Mouse (Mus musculus): ENCODE measurements around the gene Cfap46. TPM values are rescaled to one million over a fixed set of nuclear protein-coding genes. Genes with fewer than 3 reads are reported as not detected.
"Not testable (repeated sequence)": the region's sequence is repeated elsewhere in the genome, so short reads cannot be mapped to it uniquely, and the experiment has no call there.

Gene Cfap46
- polyA plus RNA-seq, 1 experiment from 2014 or later: not detected

DNA sequence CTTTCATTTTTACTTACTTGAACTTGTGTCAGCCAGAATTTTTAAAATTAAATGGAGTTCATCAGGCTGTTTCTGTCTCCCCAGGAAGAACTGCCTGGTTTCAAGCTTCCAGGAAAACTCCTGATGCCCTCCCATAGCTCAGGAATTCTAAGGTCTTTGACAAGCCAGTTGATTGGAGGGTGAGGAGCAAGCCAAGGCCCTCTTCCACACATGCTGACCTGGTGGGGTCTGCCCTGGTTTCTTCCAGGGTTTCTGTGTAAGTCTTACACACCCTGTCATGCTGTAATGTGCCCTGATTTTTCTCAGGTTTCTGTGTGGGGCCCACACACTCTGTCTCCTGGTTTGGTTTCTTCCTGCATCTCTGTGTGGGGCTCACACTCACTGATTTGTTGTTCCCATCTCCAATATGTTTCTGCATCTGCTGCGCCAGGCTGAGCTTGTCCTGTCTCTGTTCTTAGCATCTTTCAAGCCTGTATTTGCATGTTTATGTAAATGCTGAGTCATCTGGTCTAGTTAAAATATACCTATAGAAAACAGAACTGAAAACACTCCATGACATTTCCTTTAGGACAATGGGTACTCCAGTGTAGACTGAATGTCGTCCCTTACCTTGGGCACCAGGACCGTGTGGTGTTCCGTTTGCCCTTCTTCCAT, 9.2 kb upstream of the Cfap46 start:
- no peaks in the 10 kb centered on the region for H3K36me3 ChIP-seq (ENCODE audit: inconsistent target)
- no peak overlapping the region for H3K4me3 ChIP-seq (ENCODE audit: inconsistent target)
- 93% methylated on average over 4 of the region's 4 CpGs for WGBS (ENCODE audit: missing documents)
- no peaks in the 10 kb centered on the region for H3K79me2 ChIP-seq (ENCODE audit: inconsistent target)
- no peak overlapping the region for H3K27ac ChIP-seq

DNA sequence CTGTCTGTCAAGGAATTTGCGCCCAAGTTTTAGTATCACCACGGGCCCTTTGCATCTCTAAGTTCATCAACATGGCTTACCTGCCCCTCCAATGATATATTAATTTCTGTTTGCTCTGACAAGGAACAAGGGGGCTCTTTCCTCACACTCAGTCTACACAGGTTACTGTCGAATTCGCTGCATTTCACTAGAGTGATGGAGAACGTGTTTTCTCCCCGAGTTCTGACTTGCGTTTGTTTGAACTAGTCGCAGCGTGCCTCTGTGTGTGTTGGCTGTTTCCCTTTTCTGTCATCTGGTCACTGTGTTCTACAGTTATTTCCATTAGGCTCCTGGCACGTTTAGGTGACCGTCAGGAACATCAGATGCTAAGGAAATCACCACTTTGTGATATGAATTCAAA, 8.6 kb upstream of the Cfap46 start:
- Histone ChIP-seq H3K27ac (no peak overlapping the region), H3K79me2 (ENCODE audit: inconsistent target) (no peaks in the 10 kb centered on the region), H3K4me3 (ENCODE audit: inconsistent target) (no peak overlapping the region), H3K36me3 (ENCODE audit: inconsistent target) (no peaks in the 10 kb centered on the region)
- WGBS (ENCODE audit: missing documents): 89% methylated on average over 11 of the region's 11 CpGs

DNA sequence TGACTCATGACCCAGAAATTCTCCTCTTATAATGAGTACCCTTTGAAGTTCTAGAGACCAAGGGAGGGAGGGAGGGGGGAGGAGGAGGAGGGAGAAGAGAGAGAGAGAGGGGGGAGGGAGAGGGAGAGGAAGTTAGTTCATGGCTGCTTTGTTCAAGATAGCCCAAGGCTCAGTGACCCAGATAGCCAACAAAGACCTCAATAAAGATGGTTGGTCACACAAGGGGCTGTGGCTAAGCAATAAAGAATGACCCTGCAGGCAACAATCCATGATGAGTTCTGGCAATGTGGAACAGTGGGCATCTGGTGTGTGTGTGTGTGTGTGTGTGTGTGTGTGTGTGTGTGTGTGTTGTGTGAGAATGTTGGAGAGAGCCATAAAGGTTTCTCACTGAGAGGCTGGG, 1.7 kb upstream of the Cfap46 start:
- Histone ChIP-seq H3K4me3 (ENCODE audit: inconsistent target) (no peak overlapping the region), H3K79me2 (ENCODE audit: inconsistent target) (no peaks in the 10 kb centered on the region), H3K27ac (no peak overlapping the region)

DNA sequence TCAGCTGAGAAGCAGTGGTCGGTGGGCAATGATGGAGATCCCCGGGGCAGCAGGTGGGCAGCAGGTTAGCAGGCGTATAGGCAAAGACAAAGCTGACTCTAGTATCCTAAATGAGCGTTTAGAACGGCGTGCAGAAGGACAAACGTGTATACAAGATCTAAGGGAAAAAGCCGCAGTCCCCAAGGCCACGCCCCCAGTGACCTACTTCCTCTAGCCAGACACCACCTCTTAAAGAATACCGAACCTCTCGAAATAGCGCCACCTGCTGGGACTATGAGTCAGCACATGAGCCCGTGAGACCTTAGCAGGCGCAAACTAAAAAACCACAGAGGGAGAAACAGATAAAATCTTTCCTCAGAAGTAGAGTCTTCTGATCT, 924 bp upstream of the Cfap46 start:
- no peak overlapping the region for H3K27ac ChIP-seq
- peak overlapping the region; percentile 19; the same call in 1 of the 2 replicates for H3K4me3 ChIP-seq (ENCODE audit: inconsistent target)
- no peaks in the 10 kb centered on the region for H3K36me3 ChIP-seq (ENCODE audit: inconsistent target)
- under 1% methylated on average over 14 of the region's 14 CpGs for WGBS (ENCODE audit: missing documents)
- no peaks in the 10 kb centered on the region for H3K79me2 ChIP-seq (ENCODE audit: inconsistent target)

More for the DNA sequence above, 1.7 kb upstream of the Cfap46 start:
- no peaks in the 10 kb centered on the region for H3K36me3 ChIP-seq (ENCODE audit: inconsistent target)

DNA sequence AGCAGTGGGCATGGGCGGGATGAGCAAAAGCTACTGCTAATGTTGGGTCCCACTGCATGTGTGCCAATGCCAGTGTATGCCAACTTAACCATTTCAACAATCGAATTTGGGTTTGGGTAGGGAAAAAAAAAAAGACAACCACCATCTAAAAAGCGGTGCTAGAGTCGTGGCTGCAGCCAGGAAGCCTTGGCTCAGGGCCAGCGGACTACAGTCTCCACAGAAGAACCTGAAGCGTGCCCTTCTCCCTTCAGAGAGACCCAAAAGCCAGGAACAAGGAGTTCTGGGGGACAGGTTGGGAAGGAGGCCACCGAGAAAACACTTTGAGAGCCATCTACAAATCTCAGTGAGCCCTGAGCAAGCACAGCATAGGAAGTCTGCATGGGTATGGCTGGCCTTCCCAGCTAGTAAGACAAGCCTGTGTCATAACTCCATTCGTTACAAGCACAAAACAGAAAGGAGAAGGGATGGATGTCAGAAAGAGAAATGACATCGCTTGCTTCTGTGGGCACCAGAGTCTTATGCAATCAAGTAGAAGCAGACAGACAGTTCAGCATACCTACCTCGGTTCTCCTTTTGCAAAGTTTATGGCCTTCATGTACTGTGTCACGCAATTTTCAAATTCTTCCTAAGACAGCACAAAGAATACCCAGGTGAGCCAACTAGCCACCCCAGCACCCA, 1.6 kb downstream of the Cfap46 start:
- Histone ChIP-seq H3K36me3 (ENCODE audit: inconsistent target) (no peaks in the 10 kb centered on the region), H3K4me3 (ENCODE audit: inconsistent target) (no peak overlapping the region), H3K27ac (no peak overlapping the region), H3K79me2 (ENCODE audit: inconsistent target) (no peaks in the 10 kb centered on the region)
- 43% methylated on average over 11 of the region's 11 CpGs for WGBS (ENCODE audit: missing documents)

DNA sequence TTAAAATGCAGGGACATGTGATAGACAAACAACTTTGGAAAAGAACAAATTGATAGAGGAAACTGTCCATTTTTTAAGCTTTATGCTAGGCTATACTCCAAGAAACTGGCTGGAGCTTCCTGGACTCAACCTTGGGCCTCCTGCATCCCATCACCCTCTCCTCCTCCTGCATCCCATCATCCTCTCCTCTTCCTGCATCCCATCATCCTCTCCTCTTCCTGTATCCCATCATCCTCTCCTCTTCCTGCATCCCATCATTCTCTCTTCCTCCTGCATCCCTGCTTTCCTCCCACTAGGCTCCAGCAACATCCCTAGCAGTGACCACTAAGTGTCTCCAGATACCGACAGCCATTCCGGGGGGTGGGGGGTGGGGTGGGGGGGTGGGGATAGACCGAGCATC, 7.2 kb downstream of the Cfap46 start:
- Histone ChIP-seq H3K4me3 (ENCODE audit: inconsistent target) (no peak overlapping the region), H3K36me3 (ENCODE audit: inconsistent target) (no peaks in the 10 kb centered on the region), H3K27ac (no peak overlapping the region), H3K79me2 (ENCODE audit: inconsistent target) (no peaks in the 10 kb centered on the region)
- WGBS (ENCODE audit: missing documents): 79% methylated on average over 3 of the region's 3 CpGs

DNA sequence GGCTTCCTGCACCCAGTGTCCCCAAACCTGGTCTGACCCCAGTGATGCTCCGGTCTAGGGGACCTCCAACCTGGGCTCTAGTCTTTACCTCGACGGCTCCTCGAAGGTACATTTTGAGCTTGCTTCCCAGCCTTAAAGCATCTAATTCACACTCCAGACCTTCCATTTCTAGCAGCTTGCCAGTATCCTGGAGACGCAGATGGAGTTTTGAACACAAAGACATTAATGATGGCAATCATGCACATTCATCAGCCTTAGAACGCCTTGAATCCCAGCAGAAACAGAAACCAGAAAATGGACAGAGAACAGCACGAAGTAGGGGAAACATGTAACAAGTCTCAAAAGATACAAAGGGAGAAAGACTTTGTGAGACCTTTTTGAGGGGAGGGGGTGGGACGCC, 16.7 kb downstream of the Cfap46 start:
- 83% methylated on average over 8 of the region's 8 CpGs for WGBS (ENCODE audit: missing documents)
- Histone ChIP-seq H3K79me2 (ENCODE audit: inconsistent target) (no peaks in the 10 kb centered on the region), H3K4me3 (ENCODE audit: inconsistent target) (no peak overlapping the region), H3K36me3 (ENCODE audit: inconsistent target) (no peaks in the 10 kb centered on the region), H3K27ac (no peak overlapping the region)

DNA sequence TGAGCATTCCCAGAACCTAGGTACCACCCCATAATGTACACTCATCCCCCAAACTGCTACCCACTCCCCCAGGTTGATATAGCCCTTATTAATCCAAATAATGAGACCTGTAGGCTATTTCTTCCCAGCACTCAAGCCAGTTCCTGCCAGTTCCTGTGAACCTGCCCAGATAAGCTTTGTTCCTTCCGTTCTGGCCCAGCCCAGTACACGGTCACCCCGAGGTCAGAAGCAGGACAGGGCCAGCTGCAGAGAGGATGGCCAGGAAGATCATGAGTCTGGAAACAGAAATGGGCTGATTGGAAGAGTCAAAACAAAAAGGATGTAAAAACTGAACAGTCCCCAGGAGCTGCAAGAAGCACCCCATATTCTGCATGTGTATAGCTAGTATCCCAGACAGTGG, 20.3 kb downstream of the Cfap46 start:
- H3K79me2 ChIP-seq (ENCODE audit: inconsistent target): no peaks in the 10 kb centered on the region
- 34% methylated on average over 3 of the region's 3 CpGs for WGBS (ENCODE audit: missing documents)
- no peak overlapping the region for H3K4me3 ChIP-seq (ENCODE audit: inconsistent target)
- H3K27ac ChIP-seq: no peak overlapping the region
- no peaks in the 10 kb centered on the region for H3K36me3 ChIP-seq (ENCODE audit: inconsistent target)

DNA sequence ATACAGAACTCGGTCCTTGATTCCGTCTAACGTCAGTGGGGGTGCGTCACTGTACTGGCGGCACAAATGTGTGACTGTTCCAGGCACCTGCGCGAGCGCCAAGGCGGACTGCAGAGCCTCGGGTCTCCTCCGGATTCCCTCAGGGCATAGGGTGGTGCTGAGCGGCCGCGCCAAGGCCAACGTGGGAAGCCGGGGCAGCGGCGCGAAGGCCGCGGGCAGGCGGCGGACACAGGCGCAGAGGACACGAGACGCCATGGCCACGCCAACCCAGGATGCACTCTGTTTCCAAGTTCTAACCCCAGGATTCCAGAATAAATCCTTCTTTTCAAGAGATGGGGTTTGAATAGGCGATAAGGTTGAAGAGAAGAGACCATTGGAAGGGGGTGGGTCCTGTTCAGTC, 23.7 kb downstream of the Cfap46 start:
- not testable (repeated sequence) for H3K36me3 ChIP-seq (ENCODE audit: inconsistent target); H3K27ac ChIP-seq; H3K4me3 ChIP-seq (ENCODE audit: inconsistent target); H3K79me2 ChIP-seq (ENCODE audit: inconsistent target)
- 62% methylated on average over 2 of the region's 28 CpGs for WGBS (ENCODE audit: missing documents)

DNA sequence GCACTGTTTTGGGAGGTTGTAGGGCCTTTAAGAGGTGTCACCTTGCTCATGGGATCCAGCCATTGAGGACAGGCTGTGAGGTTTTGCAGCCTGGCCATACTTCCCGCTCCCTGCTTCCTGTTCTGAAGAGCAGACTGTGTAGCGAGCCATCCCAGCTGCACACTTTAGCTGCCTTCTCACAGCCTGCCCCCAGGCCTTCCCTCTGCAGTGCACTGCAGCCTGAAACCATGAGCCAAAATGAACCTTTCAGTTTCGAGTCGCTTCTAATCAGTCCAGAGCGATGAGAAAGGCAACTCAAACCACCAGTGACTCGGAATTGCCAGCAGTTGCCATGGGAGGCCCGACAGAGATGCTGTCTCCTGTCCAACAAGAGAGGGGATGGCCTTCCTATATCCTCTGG, 33.9 kb downstream of the Cfap46 start:
- H3K4me3 ChIP-seq (ENCODE audit: inconsistent target): no peak overlapping the region
- no peak overlapping the region for H3K27ac ChIP-seq
- WGBS (ENCODE audit: missing documents): 66% methylated on average over 7 of the region's 7 CpGs
- H3K79me2 ChIP-seq (ENCODE audit: inconsistent target): no peaks in the 10 kb centered on the region
- H3K36me3 ChIP-seq (ENCODE audit: inconsistent target): no peaks in the 10 kb centered on the region

DNA sequence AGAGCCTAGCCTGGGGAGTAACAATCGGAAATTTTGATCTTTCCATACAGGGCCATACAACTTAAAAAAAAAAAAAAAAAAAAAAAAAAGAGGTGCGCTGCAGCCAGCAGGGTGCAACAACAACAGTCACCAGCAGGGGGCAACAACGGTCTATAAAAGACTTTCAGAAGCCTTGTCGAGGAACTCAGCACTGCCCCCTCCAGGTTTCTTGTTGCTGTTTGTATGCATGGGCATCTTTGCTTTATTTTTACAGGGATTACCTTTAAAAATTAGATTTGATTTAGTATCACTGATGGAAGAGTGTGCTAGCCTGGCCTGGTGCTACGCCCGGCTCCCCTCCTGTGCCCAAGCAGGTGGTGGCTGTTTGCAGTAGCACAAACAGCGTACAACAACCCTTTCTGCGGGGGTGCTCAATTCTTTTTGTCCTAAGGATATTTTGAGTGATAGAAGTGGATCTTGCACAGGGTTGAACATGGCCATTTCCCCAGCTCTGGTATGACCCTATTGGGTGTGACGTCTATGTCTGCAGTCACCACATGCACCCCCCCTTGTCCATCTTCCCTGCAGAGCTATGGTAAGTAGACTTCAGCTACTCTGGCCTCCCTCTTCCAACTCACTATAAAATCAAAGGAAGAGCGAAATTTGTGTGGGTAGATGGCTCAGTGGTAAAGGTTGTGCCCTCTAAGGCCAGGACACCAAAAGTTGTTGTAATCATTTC, 35.4 kb downstream of the Cfap46 start:
- Histone ChIP-seq H3K36me3 (ENCODE audit: inconsistent target) (no peaks in the 10 kb centered on the region), H3K27ac (no peak overlapping the region), H3K79me2 (ENCODE audit: inconsistent target) (no peaks in the 10 kb centered on the region), H3K4me3 (ENCODE audit: inconsistent target) (no peak overlapping the region)
- 53% methylated on average over 10 of the region's 10 CpGs for WGBS (ENCODE audit: missing documents)

DNA sequence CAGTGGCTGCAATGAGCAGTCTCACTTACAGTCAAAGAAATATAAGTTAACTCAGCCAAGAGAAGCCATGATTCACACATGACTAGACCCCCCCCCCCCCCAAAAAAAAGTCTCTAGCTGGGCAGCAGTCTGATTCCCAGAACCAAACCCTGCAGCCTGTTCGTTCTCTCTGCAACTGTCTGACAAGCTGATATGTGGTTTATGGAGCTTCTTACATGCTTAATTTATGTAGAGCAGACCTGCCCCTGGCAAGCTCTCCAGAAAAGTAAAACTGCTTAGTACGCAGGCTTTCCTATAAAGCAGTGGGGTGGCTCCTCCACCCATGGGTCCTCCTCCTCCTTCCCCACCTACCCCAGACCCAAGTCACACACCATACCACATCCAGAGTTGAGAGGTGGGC, 50.2 kb downstream of the Cfap46 start:
- WGBS (ENCODE audit: missing documents): 78% methylated on average over 2 of the region's 2 CpGs
- Histone ChIP-seq H3K79me2 (ENCODE audit: inconsistent target) (no peaks in the 10 kb centered on the region), H3K36me3 (ENCODE audit: inconsistent target) (no peaks in the 10 kb centered on the region), H3K27ac (no peak overlapping the region), H3K4me3 (ENCODE audit: inconsistent target) (no peak overlapping the region)

DNA sequence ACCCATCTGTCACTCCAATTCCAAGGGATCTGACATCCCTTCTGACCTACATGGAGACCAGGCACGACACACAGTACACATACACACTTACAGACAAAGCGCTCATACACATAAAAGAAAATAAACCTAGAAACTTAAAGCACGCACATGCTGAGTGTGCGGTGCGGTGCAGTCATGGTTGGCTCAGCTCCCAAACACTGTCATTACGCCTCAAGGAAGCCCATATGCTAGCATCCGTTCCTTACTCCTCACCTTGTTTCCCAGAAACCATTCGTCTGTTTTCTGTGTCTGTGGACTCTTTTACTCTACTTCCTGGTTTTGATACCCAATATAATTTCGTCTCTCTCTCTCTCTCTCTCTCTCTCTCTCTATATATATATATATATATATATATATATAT, 58.5 kb downstream of the Cfap46 start:
- no peak overlapping the region for H3K4me3 ChIP-seq (ENCODE audit: inconsistent target)
- 65% methylated on average over 8 of the region's 9 CpGs for WGBS (ENCODE audit: missing documents)
- no peaks in the 10 kb centered on the region for H3K36me3 ChIP-seq (ENCODE audit: inconsistent target)
- H3K79me2 ChIP-seq (ENCODE audit: inconsistent target): no peaks in the 10 kb centered on the region
- no peak overlapping the region for H3K27ac ChIP-seq

DNA sequence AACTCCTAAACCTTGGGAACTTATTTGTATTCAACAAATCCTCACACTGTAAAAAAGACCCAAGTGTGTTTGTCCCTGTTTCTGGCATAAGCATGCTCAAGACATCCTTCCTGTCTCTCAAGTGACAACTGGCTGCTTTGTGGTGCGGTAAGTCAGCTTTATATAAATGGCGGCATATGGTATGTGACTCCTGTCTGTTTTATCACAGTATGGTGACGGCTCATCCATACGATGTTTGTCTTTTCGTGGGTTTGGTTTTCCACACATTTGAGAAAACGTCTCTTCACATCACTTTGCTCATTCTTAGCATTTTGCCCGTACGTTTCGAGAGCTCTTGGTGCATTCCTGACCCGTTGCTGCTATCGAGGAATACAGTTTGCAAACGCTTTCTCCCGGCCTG, 61.0 kb downstream of the Cfap46 start:
- 88% methylated on average over 13 of the region's 13 CpGs for WGBS (ENCODE audit: missing documents)

More for the DNA sequence above, 61.0 kb downstream of the Cfap46 start:
- Histone ChIP-seq H3K27ac (no peak overlapping the region), H3K79me2 (ENCODE audit: inconsistent target) (no peaks in the 10 kb centered on the region), H3K36me3 (ENCODE audit: inconsistent target) (no peaks in the 10 kb centered on the region), H3K4me3 (ENCODE audit: inconsistent target) (no peak overlapping the region)
